Mouse (Mus musculus) liver, embryonic 12.5 days (tissue): ENCODE data around the gene Gm21698. TPM values are rescaled to one million over a fixed set of nuclear protein-coding genes. Genes with fewer than 3 reads are reported as not detected.
A peak's percentile ranks its signal among the peaks of the same experiment; 100 is the strongest.
"Not testable (repeated sequence)": the region's sequence is repeated elsewhere in the genome, so short reads cannot be mapped to it uniquely, and the experiment has no call there.

Source experiments
- ATAC-seq: fragments of 200-750 bp; cut with Nextera tagmentation; 2 replicates; pipeline ENCODE4 v1.8.0; 2017; ENCODE audit warnings: moderate number of reproducible peaks, mild to moderate bottlenecking, moderate library complexity
- H3K27ac ChIP-seq: fragments of 300-500 bp; sonication (generic); 2 replicates; pipeline ENCODE4 v1.5.1; 2016; ENCODE audit warnings: mild to moderate bottlenecking
- H3K27me3 ChIP-seq: fragments of 300-500 bp; sonication (generic); replicated peaks from 2 replicates; pipeline ENCODE4 v1.6.1; 2016; ENCODE audit warnings: mild to moderate bottlenecking, moderate library complexity
- H3K36me3 ChIP-seq: fragments of 300-500 bp; sonication (generic); 2 replicates; pipeline ENCODE4 v1.6.1; 2016; ENCODE audit warnings: mild to moderate bottlenecking, moderate library complexity
- H3K4me1 ChIP-seq: fragments of 300-500 bp; sonication (generic); 2 replicates; pipeline ENCODE4 v1.6.1; 2016
- H3K4me2 ChIP-seq: fragments of 300-500 bp; sonication (generic); 2 replicates; pipeline ENCODE4 v1.6.1; 2016; ENCODE audit warnings: mild to moderate bottlenecking, moderate library complexity
- H3K4me3 ChIP-seq: fragments of 300-500 bp; sonication (generic); 2 replicates; pipeline ENCODE4 v1.5.1; 2016; ENCODE audit warnings: mild to moderate bottlenecking, moderate library complexity
- H3K9ac ChIP-seq: fragments of 300-500 bp; sonication (generic); 2 replicates; pipeline ENCODE4 v1.6.1; 2016; ENCODE audit warnings: mild to moderate bottlenecking, moderate library complexity
- H3K9me3 ChIP-seq: fragments of 300-500 bp; sonication (generic); replicated peaks from 2 replicates; pipeline ENCODE4 v1.6.1; 2016; ENCODE audit warnings: mild to moderate bottlenecking, moderate library complexity
- WGBS: fragments of 180-500 bp; shearing (Covaris S2); methylation state at CpG from one replicate; pipeline ENCODE4 v1.1.7; 2016; ENCODE audit not compliant: insufficient replicate concordance; 5-methylcytosine and 5-hydroxymethylcytosine counted together
- polyA plus RNA-seq: library from polyadenylated mRNA; unstranded; fragments of >200 nt; fragmentation: Nextera tagmentation; extraction: Ambion mirVana; gene quantifications from 2 replicates; pipeline ENCODE4 v1.2.1, GENCODE M21; 2016

Gene Gm21698
- polyA plus RNA-seq, result 0.06 TPM in 1 of 2 replicates, not detected in the other

- WGBS, result no CpG with 5 or more reads among the region's 3 CpGs
- not testable (repeated sequence) for H3K36me3 ChIP-seq, H3K9ac ChIP-seq, H3K4me1 ChIP-seq, H3K4me3 ChIP-seq, H3K4me2 ChIP-seq, H3K9me3 ChIP-seq, H3K27me3 ChIP-seq, ATAC-seq, H3K27ac ChIP-seq
Measured at GRCm38 (mm10) chr5:25988550-25988949, at the start of gene Gm21698. Gene Gm21698, minus strand, starts transcription at chr5:25988650.

GRCm38 (mm10) chr5:26022816-26023215 lies 34.4 kb upstream of the Gm21698 start, which contains the start of gene Gm5862:
Gene Gm5862, minus strand, starts transcription at chr5:26022916.
- not testable (repeated sequence) for H3K4me3 ChIP-seq, H3K9me3 ChIP-seq, H3K4me1 ChIP-seq, H3K9ac ChIP-seq, H3K27ac ChIP-seq, H3K27me3 ChIP-seq, H3K4me2 ChIP-seq, H3K36me3 ChIP-seq, ATAC-seq
- no CpG with 5 or more reads among the region's 3 CpGs for WGBS

- H3K4me2 ChIP-seq, H3K36me3 ChIP-seq, H3K4me3 ChIP-seq, H3K27me3 ChIP-seq, H3K9me3 ChIP-seq, H3K4me1 ChIP-seq, H3K27ac ChIP-seq, H3K9ac ChIP-seq, ATAC-seq: not testable (repeated sequence)
- WGBS, result 37% methylated on average over 7 of the region's 7 CpGs
Measured at GRCm38 (mm10) chr5:26007697-26008096, 19.2 kb upstream of the Gm21698 start.

- not testable (repeated sequence) for H3K4me1 ChIP-seq, H3K9ac ChIP-seq, H3K27me3 ChIP-seq, H3K27ac ChIP-seq, H3K9me3 ChIP-seq, H3K36me3 ChIP-seq
- WGBS, result 17% methylated on average over 45 of the region's 45 CpGs
- ATAC-seq, result peak; percentile 35
- peak overlapping the region; percentile 47 for H3K4me2 ChIP-seq
- H3K4me3 ChIP-seq, result peak overlapping the region; percentile 21
Measured at GRCm38 (mm10) chr5:26006937-26007695, 18.7 kb upstream of the Gm21698 start.

DNA sequence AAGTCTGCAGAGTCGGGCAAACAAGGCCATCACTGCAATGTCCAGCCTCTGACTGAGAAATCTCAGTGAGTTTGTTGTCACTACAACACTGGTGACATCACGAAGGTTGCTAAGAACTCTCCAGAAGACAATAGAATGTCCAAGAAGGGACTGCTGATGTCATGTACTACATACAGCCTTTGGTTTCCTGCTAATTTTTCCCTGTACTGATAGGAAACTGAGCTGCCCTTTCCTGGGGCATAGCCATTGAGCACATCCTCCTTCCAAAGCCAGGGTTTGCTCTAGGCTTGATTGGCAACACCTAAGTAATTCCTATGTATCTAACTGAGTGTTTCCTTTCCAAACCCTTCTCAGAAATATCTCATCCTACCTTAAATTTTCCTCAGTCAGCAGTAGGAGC lies 16.2 kb upstream of the Gm21698 start, which contains the start of gene Gm1979:
Gene Gm1979 (minus strand): TSS at position 101 of the 400 bp plus-strand sequence.
- 63% methylated on average over 1 of the region's 2 CpGs for WGBS
- ATAC-seq, result not testable (repeated sequence)

DNA sequence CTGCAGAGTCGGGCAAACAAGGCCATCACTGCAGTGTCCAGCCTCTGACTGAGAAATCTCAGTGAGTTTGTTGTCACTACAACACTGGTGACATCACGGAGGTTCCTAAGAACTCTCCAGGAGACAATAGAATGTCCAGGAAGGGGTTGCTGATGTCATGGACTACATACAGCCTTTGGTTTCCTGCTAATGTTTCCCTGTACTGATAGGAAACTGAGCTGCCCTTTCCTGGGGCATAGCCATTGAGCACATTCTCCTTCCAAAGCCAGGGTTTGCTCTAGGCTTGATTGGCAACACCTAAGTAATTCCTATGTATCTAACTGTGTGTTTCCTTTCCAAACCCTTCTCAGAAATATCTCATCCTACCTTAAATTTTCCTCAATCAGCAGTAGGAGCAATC lies 15.9 kb downstream of the Gm21698 start, which contains the start of gene Gm21680:
Gene Gm21680 (minus strand): TSS at position 101 of the 400 bp plus-strand sequence.
- H3K9ac ChIP-seq, ATAC-seq, H3K36me3 ChIP-seq, H3K4me3 ChIP-seq, H3K27ac ChIP-seq, H3K4me2 ChIP-seq, H3K4me1 ChIP-seq, H3K27me3 ChIP-seq, H3K9me3 ChIP-seq: not testable (repeated sequence)
- no CpG with 5 or more reads among the region's 2 CpGs for WGBS

More for the DNA sequence above, 16.2 kb upstream of the Gm21698 start, which contains the start of gene Gm1979:
- H3K9ac ChIP-seq, H3K4me2 ChIP-seq, H3K9me3 ChIP-seq, H3K27ac ChIP-seq, H3K27me3 ChIP-seq, H3K36me3 ChIP-seq, H3K4me3 ChIP-seq, H3K4me1 ChIP-seq: not testable (repeated sequence)

DNA sequence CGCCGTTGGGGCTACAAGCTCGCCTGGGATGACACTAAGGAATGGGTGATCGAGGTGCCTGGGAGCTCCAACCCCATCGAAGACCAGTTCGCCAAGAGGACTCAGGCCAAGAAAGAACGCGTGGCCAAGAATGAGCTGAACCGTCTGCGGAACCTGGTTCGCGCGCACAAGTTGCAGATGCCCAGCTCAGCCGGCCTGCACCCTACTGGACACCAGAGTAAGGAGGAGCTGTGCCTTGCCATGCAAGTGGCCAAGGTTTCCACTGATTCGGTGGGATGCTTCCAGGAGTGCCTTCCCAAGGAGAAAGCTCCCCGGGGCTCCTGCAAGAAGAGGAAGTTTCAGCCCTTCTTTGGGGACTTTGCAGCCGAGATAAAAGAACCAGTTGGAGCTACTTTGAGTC lies 31.4 kb downstream of the Gm21698 start:
- H3K27ac ChIP-seq, H3K9me3 ChIP-seq, ATAC-seq, H3K27me3 ChIP-seq, H3K4me1 ChIP-seq, H3K4me3 ChIP-seq, H3K36me3 ChIP-seq, H3K9ac ChIP-seq: not testable (repeated sequence)
- H3K4me2 ChIP-seq, result 0 out of 2 replicates have a peak overlapping the region, but pooled peaks have one; percentile 20
- 34% methylated on average over 17 of the region's 17 CpGs for WGBS

DNA sequence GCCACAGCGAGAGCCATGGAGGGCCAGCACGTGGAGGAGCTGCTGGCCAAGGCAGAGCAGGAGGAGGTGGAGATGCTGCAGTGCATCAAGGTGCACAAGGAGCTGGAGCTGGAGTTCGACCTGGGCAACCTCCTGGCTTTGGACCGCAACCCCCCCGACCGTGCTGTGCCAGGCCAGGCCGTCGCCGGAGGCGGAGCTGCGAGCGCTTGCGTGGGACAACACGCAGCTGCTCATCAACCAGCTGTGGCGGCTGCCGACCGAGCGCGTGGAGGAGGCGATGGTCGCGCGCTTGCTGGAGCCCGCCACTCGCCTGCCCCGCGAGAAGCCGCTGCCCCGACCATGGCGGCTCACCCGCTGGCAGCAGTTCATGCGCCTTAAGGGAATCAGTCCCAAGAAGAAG lies 31.8 kb downstream of the Gm21698 start:
- not testable (repeated sequence) for H3K4me1 ChIP-seq, H3K9me3 ChIP-seq, ATAC-seq, H3K36me3 ChIP-seq, H3K27ac ChIP-seq, H3K4me3 ChIP-seq, H3K9ac ChIP-seq, H3K27me3 ChIP-seq
- H3K4me2 ChIP-seq, result 0 out of 2 replicates have a peak overlapping the region, but pooled peaks have one; percentile 20
- 19% methylated on average over 32 of the region's 32 CpGs for WGBS

GRCm38 (mm10) chr5:25954317-25954716 lies 34.1 kb downstream of the Gm21698 start, which contains the start of gene Gm21671:
Gene Gm21671, minus strand, starts transcription at chr5:25954417.
- H3K9me3 ChIP-seq, H3K27me3 ChIP-seq, ATAC-seq, H3K4me2 ChIP-seq, H3K36me3 ChIP-seq, H3K9ac ChIP-seq, H3K27ac ChIP-seq, H3K4me1 ChIP-seq, H3K4me3 ChIP-seq: not testable (repeated sequence)
- 56% methylated on average over 2 of the region's 2 CpGs for WGBS

DNA sequence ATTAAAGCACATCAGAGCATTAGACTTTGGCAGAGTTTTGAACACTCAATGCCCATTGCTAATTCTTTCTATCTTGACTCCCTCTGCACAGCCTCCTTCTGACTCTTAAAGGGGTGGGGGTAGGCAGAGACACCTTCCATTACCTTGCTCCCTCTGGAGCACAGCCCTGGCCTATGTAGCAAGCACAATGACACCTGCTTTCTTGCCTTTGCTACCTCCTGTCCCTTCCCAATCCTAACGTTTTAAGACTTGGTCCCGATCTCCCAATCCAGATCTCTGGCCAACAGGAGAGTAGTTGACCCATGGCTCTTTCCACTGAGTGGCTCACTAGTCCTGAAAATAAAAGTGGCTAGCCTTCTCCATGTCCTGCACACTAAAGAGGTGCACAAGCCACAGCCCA lies 43.1 kb downstream of the Gm21698 start:
- not testable (repeated sequence) for H3K27ac ChIP-seq, H3K9ac ChIP-seq, H3K4me2 ChIP-seq, H3K36me3 ChIP-seq, H3K4me3 ChIP-seq, H3K4me1 ChIP-seq, H3K27me3 ChIP-seq, ATAC-seq, H3K9me3 ChIP-seq
- WGBS, result 56% methylated on average over 2 of the region's 2 CpGs

GRCm38 (mm10) chr5:25942281-25942680 lies 46.2 kb downstream of the Gm21698 start, which contains the start of gene Gm21663:
Gene Gm21663, minus strand, starts transcription at chr5:25942381.
- H3K36me3 ChIP-seq, H3K9me3 ChIP-seq, H3K27ac ChIP-seq, ATAC-seq, H3K4me2 ChIP-seq, H3K4me1 ChIP-seq, H3K4me3 ChIP-seq, H3K9ac ChIP-seq, H3K27me3 ChIP-seq: not testable (repeated sequence)
- WGBS, result 39% methylated on average over 2 of the region's 2 CpGs
